Mouse (Mus musculus): ENCODE results near the gene Il11ra2. TPM values are rescaled to one million over a fixed set of nuclear protein-coding genes. Genes with fewer than 3 reads are reported as not detected.

The Il11ra2 gene
- polyA plus RNA-seq, 1 experiment from 2014 or later: not detected

Other genes with a start within 250 kb of the Il11ra2 start
- gene Gm21586, start 222.5 kb downstream of the Il11ra2 start, polyA plus RNA-seq (2014; fragmentation: Nextera tagmentation; extraction: Ambion mirVana): not detected in 2 replicates
- not detected in 2 replicates for gene Gm2163, start 195.1 kb downstream of the Il11ra2 start, polyA plus RNA-seq (2014; fragmentation: Nextera tagmentation; extraction: Ambion mirVana)
- gene Fam205a2, start 133.7 kb downstream of the Il11ra2 start, polyA plus RNA-seq (2014; fragmentation: Nextera tagmentation; extraction: Ambion mirVana): 0.19 TPM in 1 of 2 replicates, not detected in the other
- 2.3 TPM in 1 of 2 replicates, not detected in the other for gene Gm10591, start 49.7 kb downstream of the Il11ra2 start, polyA plus RNA-seq (2014; fragmentation: Nextera tagmentation; extraction: Ambion mirVana)
- not detected in 2 replicates for gene Gm2564, start 32.2 kb downstream of the Il11ra2 start, polyA plus RNA-seq (2014; fragmentation: Nextera tagmentation; extraction: Ambion mirVana)
- gene Ccl27b, start 6.6 kb downstream of the Il11ra2 start, polyA plus RNA-seq (2014; fragmentation: Nextera tagmentation; extraction: Ambion mirVana): not detected in 2 replicates
- gene 4930578G10Rik, start 73.7 kb upstream of the Il11ra2 start, polyA plus RNA-seq (2014; fragmentation: Nextera tagmentation; extraction: Ambion mirVana): not detected in 2 replicates
- not detected in 2 replicates for gene Ccl19, start 94.7 kb upstream of the Il11ra2 start, polyA plus RNA-seq (2014; fragmentation: Nextera tagmentation; extraction: Ambion mirVana)
- 47.2 and 48.1 TPM in 2 replicates for gene Ccl21a, start 112.1 kb upstream of the Il11ra2 start, polyA plus RNA-seq (2014; fragmentation: Nextera tagmentation; extraction: Ambion mirVana)
- gene Fam205a1, start 192.0 kb upstream of the Il11ra2 start, polyA plus RNA-seq (2014; fragmentation: Nextera tagmentation; extraction: Ambion mirVana): not detected in 2 replicates
- gene Gm12394, start 194.9 kb upstream of the Il11ra2 start, polyA plus RNA-seq (2014; fragmentation: Nextera tagmentation; extraction: Ambion mirVana): 0.14 and 0.16 TPM in 2 replicates
- gene Fam205c, start 212.3 kb upstream of the Il11ra2 start, polyA plus RNA-seq (2014; fragmentation: Nextera tagmentation; extraction: Ambion mirVana): 0.35 TPM in 1 of 2 replicates, not detected in the other